Mouse (Mus musculus): ENCODE data around the gene 2010300C02Rik.

DNA sequence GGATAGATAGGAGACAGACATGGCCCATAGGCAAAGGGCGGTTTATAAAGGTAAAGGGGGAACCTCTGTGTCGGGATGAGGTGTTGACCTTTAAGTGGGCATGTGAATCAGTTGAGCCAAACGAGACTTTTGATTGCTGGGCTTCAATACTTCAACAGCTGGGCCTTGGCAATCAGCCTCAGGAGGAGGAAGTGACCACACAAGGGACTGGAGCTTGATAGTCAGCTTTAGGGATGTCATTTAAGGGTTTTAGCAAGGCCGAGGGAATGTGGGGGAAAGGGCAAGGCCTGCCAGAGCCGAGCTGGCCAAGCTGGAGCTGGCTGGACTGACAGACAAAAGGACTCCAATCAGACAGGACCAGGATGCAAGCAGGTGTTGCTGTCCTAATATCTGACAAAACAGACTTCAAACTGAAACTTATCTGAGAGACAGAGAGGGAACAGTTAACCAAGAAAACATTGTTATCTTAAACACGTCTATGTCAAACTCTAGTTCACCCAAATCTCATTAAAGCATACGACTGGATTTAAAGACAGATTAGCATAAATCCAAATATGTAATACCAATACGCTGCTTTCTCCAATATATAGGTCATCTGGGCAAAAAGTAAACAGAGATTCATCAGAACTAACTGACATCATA, 20.4 kb upstream of the 2010300C02Rik start:
- TF ChIP-seq POLR2A (IDR thresholded peaks at IDR 0.05; ENCODE audit: borderline replicate concordance, extremely low read depth, low read depth, low read length): no peak
- no peak for TF ChIP-seq CTCF (IDR thresholded peaks at IDR 0.05; ENCODE audit: insufficient read depth, low read length)

Data from lung, adult 2 months (tissue).